Mouse (Mus musculus) cerebellum, postnatal 36 days (tissue): ENCODE measurements at regions not wholly inside any gene's neighbourhood (a gene's known extent, or its start where the extent isn't known, plus 50 kb on each side); places are given as distances from the start of the nearest gene placed in this dataset.

ENCODE experiments used
- DNase-seq, 2 experiments: peaks; one replicate each; pipeline ENCODE4 v3.0.0; 2021 to 2022; ENCODE audit warnings: mixed read lengths in 2 of 2

DNA sequence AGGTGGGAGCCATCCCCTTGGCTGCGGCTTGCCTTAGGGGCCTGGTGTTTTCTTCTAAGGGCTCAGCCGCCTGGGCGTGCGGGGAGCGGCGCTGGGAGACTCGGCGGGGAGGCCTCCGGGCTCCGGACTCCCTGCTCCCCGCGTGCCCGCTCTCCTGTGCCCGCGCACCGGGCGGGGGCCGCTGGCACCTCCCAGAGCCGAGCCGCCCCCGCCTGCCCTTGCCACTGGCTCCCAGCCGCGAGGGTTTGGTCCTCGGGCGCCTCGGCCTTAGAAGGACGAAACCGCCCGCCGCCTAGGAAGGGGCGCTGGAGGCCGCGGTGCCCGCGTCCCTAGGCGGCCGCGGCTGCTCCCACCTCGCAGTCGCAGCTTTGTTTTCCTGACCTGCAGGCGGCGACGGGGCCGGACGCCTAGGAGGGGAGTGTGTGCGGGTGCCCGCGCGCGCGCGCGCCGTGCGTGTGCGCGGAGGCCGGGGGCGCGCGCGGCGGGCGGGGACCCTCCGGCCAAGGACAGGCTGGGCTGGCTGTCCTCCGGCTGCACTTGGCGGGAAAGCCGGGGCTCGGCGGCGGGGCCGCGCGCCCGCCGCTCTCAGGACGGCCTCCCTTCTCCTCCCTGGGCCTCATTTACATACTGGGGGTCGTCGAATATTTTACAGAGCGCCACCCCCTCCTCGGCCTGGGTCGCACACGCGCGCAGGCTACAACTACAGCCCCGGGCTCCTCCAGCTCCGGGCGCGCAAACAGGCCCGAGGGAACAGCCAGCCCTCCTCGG lies 227.1 kb downstream of the Mef2c start:
- DNase-seq, result peak; percentile 86 to 90

DNA sequence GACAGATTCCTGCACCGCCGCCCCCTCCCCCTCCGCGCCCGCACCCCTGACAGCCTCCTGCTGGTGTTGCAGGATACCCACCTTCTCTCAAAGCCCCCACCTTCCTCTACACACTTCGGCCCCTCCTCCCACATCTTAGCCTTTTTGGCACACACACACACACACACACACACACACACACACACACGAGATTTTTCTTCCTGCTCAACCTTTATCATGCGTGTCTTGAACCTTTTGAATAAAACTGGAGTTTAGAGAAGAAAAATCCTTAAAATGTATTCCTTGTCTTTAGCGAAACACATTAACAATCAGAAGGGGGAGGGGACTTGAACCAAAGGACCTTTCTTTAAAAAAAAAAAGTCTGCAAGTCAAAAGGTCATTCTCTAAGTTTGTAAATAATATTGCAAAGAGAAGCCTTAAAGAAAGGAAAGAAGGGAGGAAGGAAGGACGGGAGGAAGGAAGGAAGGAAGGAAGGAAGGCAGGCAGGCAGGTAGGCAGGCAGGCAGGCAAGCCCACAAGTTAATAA lies 227.7 kb downstream of the Mef2c start:
- DNase-seq, result no peak

DNA sequence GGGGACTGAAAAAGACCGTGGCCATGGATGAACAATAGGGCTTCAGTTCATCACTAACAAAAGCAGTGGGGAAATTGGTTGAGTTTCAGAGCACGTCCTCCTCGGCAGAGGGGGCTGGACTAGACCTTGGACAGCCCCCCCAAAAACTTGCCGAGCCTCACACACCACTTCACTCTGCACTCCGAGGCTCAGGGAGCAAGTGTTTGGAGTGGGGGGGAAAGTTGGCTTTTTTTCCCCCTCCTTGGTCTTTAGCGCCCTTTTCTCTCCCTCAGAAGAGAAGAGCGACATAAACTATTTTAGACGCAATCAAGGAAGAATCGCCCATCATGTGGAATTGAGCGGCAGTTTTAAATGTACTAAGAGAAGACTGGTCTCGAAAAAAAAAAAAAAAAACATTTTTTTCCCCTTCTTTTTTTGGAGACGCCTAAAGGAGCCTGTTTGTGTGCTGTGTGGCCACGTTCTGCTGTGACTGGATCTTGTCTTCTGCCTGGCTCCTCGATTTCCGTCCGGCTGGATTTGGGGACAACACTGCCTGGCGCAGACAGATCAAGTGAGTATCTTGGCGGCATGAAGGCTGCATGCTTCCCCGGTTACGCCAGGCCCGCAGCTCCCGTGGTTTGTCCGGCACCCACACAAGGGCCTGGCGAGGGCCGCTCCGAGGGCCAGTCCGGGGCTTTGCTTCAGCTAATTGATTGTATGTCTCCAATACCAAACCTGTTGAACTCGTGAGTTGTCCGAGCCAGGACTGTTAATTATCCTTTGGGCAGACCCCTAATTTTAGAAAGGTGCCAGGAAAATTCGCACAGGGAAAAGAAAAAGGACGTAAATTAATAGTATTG lies 228.7 kb downstream of the Mef2c start:
- peak; percentile 65 to 71 for DNase-seq

DNA sequence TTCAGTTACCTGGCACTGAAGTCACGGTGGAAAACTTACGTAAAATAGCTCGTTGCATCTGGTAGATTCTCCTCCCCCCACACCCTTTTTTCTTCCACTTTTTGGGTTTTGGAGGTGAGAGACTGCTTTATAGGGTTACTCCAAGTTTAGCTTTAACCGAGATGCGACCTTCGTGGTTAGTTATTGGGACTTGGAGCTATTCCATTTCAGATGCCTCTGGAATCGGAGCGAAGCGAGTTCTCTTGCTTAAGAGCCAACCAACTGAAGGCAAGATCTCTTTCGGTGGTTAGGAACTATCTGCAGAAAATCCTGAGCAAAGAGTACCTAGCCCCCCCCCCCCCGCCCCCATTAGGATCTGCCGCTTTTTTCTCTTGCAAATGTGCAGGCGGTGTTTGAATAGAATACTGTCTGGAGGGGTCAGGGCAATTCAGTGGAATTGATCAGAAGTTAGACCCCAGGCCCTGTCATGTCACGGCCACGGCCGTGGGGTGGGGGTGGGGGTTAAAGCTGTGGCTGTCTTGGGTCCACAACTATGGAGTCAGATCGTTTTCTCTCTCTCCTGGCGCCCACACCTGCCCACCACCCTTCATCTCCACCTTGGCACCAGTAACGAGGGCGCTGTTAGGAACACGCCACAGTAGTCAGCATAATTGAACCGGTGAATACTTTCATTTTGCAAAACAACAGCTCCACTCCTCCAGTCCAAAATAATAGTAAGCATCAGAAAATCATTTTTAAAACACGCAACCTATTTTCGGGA lies 229.6 kb downstream of the Mef2c start:
- peak in 1 of 2 experiments; percentile 54 for DNase-seq

DNA sequence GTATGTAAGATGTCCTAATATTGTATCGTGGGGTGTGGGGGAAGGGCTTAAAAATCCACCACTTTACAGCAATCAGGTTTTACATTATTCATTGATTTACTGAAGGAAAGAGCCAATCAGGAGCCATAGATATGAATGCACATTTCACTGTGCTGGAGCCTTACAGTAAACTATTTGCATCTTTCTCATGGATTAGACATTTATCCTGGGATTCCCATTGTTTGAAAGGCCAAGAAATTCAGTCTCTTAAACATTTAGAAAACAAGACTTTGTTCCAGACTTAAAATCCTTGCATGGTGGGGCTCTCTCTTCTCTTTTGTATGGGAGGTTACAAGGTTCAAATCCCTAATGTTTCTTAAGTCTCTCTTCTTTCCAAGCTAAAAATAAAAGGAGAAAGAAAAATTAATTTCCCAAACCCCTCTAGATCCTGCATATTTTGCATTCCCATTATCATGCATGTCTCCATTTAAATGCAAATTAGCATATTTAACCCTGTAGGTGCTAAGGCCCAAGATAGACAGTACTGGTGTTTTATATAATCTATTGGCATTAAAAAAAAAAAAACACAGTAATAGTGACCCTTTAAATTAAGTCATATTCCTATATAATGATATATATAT lies 230.3 kb downstream of the Mef2c start:
- no peak for DNase-seq

DNA sequence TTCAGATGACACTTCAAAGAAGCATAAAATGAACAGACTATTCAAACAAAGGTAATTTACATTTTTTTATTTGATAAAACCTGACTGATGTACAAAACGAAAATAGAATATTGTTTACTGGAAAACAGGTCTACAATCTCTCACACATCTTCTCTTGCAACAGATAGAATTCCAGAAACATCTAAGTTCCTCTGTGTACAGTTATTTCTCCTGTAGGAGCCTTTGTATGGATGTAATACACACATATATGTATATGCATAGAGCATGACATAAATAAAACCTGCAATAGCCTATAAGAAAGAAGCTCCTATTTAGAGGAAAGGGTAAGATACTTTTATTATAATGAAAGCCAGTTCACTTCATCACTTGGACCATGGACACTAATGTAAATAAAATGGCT lies 230.8 kb downstream of the Mef2c start:
- no peak for DNase-seq

DNA sequence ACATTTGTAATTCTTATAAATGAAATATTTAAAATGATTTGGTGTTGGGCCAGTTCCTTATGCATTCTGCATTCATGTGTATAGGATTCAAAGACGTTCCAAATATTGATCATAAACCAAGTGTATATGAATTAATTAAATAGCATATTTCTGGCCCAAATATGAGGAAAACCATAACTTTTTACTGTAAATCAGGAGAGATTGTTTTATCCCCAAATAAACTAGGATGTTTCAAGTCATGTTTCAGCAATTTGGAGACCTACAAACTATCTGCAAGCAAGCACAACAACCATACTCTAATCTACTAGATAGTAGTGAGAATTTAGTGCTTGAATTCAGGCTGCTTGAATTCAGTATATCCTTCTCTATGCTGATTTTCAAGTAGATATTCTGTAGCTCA lies 231.3 kb downstream of the Mef2c start:
- DNase-seq, result no peak

DNA sequence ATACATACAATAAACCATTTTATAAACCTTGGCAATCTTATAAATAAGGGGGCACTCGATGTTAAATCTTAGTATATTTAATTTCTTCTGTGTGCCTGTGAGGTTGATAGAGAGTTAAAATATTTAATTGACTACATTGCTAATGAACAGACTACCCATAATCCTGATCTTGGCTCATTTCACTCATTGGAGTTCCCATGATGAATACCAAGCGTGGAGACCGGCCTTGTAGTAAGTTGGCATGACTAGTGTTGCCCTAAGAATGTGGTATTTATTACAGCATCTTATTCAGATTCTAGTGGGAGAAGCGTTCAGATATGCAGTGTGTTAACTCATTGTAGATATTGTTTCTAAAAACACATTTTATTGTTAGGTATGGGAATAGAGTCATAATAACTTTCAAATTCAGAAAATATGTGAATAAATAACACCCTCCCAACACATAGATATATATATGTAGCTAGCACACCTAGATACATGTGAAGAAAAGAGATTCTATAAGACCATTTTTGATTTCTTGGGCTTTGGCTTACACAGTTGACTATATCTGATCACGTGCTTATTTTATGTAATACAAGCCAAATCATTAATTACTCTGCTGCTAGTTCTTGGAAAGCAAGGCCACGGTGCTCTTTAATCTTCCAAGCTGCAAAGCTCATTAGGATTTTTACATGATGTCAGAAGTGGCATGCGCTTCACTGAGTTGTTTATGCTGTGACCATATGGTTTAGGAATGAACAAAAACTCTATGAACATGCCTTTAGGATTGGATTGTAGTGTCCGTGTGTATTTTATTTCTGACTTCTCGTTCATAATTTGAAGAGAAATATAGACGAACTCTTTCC lies 232.0 kb downstream of the Mef2c start:
- no peak for DNase-seq

DNA sequence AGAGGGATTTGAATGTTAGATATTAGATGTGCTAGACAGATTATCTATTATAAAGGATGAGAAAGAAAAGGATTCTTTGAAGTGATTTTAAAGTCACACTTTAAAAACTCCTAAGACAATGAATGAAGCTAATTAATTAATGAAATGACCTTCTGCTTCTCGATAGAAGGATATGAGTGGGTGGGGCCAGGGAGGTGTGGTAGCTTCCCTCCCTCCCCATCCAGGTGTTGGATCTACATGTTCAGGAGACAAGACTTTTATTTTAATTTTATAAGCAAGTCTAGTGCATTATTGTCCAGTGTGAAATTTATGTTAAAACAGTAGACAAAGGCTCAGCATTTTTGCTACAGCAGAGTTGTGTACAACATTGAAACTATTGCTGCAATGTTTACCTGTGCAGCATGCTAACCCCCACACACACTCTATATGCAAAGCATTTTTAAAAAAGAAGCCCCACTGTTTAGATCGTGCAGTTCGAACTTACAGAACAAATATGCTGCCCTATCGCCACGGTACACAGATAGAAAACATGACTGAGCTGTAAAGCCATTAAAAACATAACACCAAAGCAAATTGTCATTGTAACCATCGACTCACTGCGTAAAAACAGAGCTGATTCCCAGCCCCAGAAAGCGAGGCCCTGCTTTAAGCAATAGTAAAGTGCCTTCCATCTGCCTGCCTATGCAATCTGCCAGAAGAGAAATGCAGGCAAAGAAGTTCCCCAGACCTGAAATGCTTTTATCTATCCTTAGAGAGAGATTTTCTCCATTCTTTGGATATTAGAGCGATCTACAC lies 233.4 kb downstream of the Mef2c start:
- DNase-seq, result peak in 1 of 2 experiments; percentile 62

DNA sequence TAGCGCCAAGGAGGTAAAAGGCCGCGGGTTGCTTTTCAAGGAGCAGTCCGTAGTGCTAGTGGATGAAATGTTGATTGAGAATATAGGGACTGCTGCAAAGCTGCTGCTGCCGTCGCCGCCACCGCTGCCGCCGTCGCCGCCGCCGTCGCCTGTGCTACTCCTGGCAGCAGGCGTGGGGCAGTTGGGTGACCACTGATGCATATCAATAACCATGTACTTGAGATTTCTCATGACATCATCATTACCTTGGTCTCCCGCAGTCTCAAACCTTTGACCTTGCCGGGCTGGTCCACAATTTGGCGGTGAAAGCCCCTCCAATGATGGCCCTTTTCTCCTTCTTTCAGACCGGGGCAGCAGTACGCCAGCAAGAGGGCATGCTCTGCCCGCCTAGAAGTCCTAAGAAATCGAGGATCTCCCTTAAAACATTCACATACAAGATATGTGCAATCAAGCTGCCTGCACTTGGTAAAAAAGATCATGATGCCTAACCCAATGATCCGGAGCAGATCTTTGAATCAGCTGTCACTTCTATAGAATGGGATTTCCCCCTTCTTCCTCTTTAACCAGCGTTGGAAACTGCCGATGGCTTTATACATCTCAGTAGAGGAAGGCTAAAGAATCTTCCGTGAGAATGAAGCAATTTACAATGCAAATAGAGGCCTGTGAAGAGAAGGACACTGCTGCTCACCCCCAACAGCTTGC lies 234.1 kb downstream of the Mef2c start:
- DNase-seq, result peak in 1 of 2 experiments; percentile 66

DNA sequence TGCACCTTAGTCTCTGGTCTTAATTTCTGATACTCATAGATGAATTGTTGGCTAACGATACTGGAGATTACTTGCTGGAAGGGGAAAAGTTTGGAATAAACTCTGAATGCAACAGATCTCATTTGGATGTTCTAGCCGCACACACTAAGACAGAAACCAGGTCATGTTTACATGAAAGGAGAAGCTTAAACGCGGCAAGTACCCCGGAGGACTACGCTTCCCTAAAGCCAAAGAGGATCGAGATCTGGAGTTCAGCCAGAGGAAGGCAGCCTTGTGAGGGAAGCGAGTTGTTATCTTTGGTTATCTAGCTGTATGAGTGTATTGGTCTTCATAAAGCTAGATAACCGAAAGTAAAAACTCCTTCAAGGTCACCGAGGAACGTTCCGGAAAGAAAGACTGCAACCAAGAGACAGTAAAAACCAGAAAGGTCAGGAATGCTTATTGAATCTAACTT lies 234.7 kb downstream of the Mef2c start:
- DNase-seq, result peak in 1 of 2 experiments; percentile 72

DNA sequence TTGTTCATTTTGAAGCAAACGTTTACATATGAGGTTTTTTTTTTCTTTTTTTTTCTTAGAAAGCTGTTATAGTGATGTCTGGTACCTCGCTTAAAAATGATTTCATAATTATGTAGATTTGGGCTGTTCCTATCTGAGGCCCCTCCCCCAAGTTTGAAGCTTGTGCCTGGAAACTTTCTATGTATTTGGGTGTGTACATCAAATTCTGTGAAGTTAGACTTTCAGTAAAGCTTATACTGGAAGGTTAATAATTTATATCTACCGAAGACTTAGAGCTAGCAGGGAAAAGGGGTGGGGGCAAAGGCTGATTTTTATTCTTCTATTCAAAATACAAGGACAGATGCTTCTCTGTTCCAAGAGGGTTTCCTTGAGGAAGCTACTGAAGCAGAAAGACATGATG lies 235.3 kb downstream of the Mef2c start:
- DNase-seq, result no peak

DNA sequence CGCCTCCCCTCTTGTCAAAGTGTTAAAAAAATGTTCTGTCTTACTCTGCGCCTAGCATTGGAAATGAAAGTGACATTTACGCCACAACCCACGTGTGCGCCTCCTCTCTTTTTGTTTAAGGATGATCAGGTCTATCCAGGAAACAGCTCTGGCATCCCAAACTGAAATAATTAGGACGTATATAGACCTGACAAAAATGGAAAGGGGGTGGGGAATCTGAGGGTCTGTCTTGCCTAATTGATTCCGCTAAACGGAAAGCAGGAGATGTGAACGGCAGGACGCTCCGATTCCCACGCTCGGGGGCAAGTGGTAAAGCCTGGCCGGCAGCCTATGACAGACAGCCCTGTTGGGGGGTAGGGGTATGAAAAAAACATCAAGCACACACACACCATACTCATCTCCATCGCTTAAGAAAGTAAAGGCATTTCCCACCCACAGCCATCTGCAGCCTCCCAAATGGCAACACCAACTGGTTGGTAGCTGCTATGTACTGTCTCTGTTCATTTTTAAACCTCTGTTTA lies 235.8 kb downstream of the Mef2c start:
- peak in 1 of 2 experiments; percentile 53 for DNase-seq

DNA sequence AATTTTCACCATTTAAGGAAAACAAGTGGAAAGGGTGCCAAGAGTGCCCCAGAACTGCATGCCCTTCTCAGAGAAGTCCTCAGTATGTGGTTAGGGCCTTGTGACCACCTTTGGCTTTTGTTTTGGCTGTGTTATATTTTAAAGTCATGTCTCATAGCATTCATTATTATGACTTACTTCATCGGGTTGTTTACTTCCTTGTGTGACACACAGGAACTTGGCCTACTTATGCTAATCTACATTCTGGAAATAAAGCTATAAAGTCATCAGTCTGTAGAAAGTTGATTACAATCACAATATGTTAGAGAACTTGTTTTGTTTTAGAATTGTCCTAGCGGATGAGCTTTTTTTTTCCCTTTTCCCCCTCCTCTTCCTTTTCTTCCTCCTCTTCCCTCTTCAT lies 236.3 kb downstream of the Mef2c start:
- no peak for DNase-seq

DNA sequence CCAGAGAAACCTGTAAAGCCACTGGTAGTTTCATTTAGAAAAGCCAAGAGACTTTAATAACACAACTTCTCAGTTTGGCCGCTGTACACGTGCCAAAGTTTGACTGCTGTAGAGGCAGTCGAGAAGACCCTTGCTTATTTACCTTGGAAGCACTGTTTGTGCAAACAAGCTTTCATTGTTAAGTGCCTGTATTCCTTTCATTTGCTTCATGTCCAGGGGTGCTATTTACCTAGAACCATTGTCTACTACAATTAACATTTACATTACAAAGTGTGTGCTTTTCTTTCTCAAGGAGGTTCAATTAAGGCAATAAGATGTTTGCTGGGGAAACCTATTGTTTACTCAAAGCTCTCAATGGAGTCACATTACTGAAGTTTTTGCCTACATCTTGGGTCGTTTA lies 236.9 kb downstream of the Mef2c start:
- DNase-seq, result no peak

DNA sequence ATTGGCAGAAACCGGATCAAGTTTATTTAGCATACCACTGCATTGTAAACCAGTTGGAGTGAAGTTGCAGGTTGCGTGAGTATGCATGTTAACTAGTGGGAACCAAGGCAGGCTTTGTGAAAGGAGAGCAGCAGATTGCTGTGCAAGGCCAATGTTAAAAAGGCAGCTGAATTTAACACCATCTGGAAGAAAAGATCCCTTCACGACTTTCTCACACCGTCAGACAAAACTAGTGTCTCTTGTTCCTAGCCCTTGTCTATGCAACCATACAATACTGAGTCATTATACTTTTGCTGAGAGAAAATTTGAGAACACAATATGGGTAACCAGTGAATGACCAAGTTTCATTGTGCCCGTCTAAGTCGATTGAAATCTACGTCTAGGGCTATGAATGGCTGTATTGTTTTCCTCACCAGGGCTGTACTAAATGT lies 237.8 kb downstream of the Mef2c start:
- DNase-seq, result no peak

DNA sequence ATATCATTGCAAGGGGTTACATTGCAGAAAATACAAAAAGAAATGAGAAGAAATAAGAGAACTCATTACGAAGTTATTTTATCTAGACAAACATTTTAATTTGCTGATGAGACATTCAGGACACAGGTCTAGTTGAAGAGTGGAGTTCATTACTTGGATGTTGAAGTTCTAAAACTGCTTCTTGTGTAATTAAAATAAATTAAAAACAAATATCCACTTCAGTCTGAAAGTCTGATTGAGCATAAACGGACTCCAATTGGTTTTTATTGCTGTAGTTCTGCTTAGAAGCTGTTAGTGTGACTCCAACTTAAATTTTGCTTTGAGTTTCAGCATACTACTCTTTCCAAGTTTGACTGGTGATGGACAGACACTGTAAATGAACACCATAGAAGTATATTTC lies 238.3 kb downstream of the Mef2c start:
- no peak for DNase-seq

DNA sequence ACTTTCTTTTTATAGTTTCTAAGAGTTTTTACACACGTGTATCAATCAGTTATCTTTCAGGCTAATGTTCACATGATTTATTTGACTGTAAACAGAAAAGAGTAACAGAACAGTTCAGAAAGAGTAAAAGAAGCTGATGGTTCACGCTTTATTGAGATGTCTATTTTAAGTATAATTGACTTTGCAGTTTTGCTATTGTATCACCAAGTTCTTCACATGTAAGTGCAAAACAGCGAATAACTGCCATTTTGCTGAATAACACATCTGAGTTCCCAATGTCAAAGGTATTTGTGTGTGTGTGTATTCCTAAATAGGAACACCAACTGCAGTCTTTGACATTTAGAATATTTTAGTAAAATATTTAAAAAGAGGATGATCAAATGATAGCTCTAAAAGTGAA lies 238.7 kb downstream of the Mef2c start:
- DNase-seq, result no peak

DNA sequence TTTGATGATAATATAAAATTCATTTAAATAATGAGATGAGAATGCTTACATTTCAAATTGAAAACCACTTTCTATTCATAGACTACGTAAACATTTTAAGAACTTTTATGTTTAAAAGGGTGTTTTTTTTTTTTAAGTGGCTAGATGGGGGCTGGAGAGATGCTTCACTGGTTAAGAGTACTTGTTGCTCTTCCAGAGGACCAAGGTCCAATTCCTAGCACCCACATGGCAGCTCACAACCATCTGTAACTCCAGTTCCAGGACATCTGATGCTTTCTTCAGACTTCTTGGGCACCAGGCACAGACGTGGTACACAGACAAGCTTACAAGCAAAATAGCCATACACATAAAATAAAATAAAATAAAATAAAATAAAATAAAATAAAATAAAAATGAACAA lies 239.5 kb downstream of the Mef2c start:
- no peak for DNase-seq
